Mouse (Mus musculus) small intestine, adult 2 months (tissue): ENCODE results near the gene Chd3. TPM values are rescaled to one million over a fixed set of nuclear protein-coding genes. Genes with fewer than 3 reads are reported as not detected.

Experiments used
- H3K27ac ChIP-seq: fragments of 200-500 bp; 2 replicates; pipeline ENCODE4 v1.5.1; 2012; ENCODE audit warnings: low read depth, low read length, control low read depth, inconsistent platforms; ENCODE audit not compliant: insufficient read depth
- H3K27me3 ChIP-seq: fragments of 200-500 bp; 2 replicates; pipeline ENCODE4 v1.6.1; 2012; ENCODE audit warnings: mild to moderate bottlenecking, moderate library complexity, low read length, inconsistent platforms; ENCODE audit not compliant: control insufficient read depth, insufficient read depth
- H3K36me3 ChIP-seq: fragments of 200-500 bp; 2 replicates; pipeline ENCODE4 v1.6.1; 2012; ENCODE audit warnings: mild to moderate bottlenecking, low read length, control low read depth, inconsistent platforms; ENCODE audit not compliant: control insufficient read depth, insufficient read depth
- H3K4me1 ChIP-seq: fragments of 200-500 bp; 2 replicates; pipeline ENCODE4 v1.6.1; 2012; ENCODE audit warnings: low read length, inconsistent platforms, mixed read lengths; ENCODE audit not compliant: control insufficient read depth, insufficient read depth, insufficient read length
- H3K4me3 ChIP-seq: fragments of 200-500 bp; 2 replicates; pipeline ENCODE4 v1.5.1; 2012; ENCODE audit warnings: low read depth, mild to moderate bottlenecking, control low read depth, inconsistent platforms, low read length, moderate library complexity
- CTCF ChIP-seq: fragments of 200-500 bp; IDR thresholded peaks from 2 replicates; pipeline ENCODE4 v1.5.1; 2012; ENCODE audit warnings: low read depth, mild to moderate bottlenecking, control low read depth, inconsistent platforms, low read length, moderate library complexity, mixed read lengths; ENCODE audit not compliant: insufficient replicate concordance, insufficient read length; ENCODE audit errors: extremely low read depth
- POLR2A ChIP-seq: fragments of 200-500 bp; IDR thresholded peaks from 2 replicates; pipeline ENCODE4 v1.6.1; 2012; ENCODE audit warnings: low read depth, mild to moderate bottlenecking, control low read depth, inconsistent platforms, low read length, moderate library complexity
- WGBS: fragments of 180-500 bp; shearing (Covaris S2); methylation state at CpG from one replicate; pipeline ENCODE4 v1.1.7; 2018; 5-methylcytosine and 5-hydroxymethylcytosine counted together
- polyA plus RNA-seq: library from polyadenylated mRNA; depleted of rRNA; stranded (reverse); fragments of >200 nt; gene quantifications from 2 replicates; pipeline ENCODE4 v1.2.3, GENCODE M21; 2012

The Chd3 gene
- polyA plus RNA-seq, 1 experiment = 240 TPM

GRCm38 (mm10) chr11:69404595-69405396, 35.6 kb upstream of the Chd3 start:
- no peak overlapping the region for H3K4me3 ChIP-seq
- H3K36me3 ChIP-seq = peaks cover 76% of the 10 kb centered on the region

GRCm38 (mm10) chr11:69403691-69404594, 34.7 kb upstream of the Chd3 start:
- Histone ChIP-seq H3K4me1 (peaks cover 15% of the 10 kb centered on the region), H3K27me3 (no peaks in the 10 kb centered on the region), H3K4me3 (no peak overlapping the region), H3K27ac (no peak overlapping the region), H3K36me3 (peaks cover 82% of the 10 kb centered on the region)
- TF ChIP-seq CTCF = no peak
- no peak for TF ChIP-seq POLR2A
- WGBS = 91% methylated on average over 38 of the region's 38 CpGs

More at GRCm38 (mm10) chr11:69404595-69405396, 35.6 kb upstream of the Chd3 start:
- Histone ChIP-seq H3K4me1 (peaks cover 15% of the 10 kb centered on the region), H3K27ac (no peak overlapping the region), H3K27me3 (no peaks in the 10 kb centered on the region)
- WGBS = 91% methylated on average over 24 of the region's 24 CpGs
- TF ChIP-seq CTCF (no peak), POLR2A (no peak)

GRCm38 (mm10) chr11:69401987-69402386, 32.8 kb upstream of the Chd3 start:
- H3K27me3 ChIP-seq = no peaks in the 10 kb centered on the region
- 88% methylated on average over 12 of the region's 12 CpGs for WGBS
- no peak overlapping the region for H3K27ac ChIP-seq
- peaks cover 71% of the 10 kb centered on the region for H3K36me3 ChIP-seq
- no peak for TF ChIP-seq POLR2A
- TF ChIP-seq CTCF = no peak
- H3K4me1 ChIP-seq = peaks cover 4% of the 10 kb centered on the region; the same call in 1 of the 2 replicates
- H3K4me3 ChIP-seq = no peak overlapping the region

GRCm38 (mm10) chr11:69401210-69401637, 32.0 kb upstream of the Chd3 start:
- TF ChIP-seq CTCF (peak; percentile 89; the same call in 1 of the 2 replicates), POLR2A (no peak)
- H3K27ac ChIP-seq = no peak overlapping the region
- peaks cover 5% of the 10 kb centered on the region for H3K4me1 ChIP-seq
- no peak overlapping the region for H3K4me3 ChIP-seq
- 9% methylated on average over 22 of the region's 22 CpGs for WGBS
- no peaks in the 10 kb centered on the region for H3K27me3 ChIP-seq
- H3K36me3 ChIP-seq = peaks cover 63% of the 10 kb centered on the region

GRCm38 (mm10) chr11:69400083-69400850, 31.1 kb upstream of the Chd3 start:
- no peaks in the 10 kb centered on the region for H3K27me3 ChIP-seq
- WGBS = 90% methylated on average over 25 of the region's 25 CpGs
- peak overlapping the region; percentile 14 for H3K4me3 ChIP-seq
- peaks cover 5% of the 10 kb centered on the region for H3K4me1 ChIP-seq
- TF ChIP-seq CTCF = no peak
- TF ChIP-seq POLR2A = no peak
- no peak overlapping the region for H3K27ac ChIP-seq
- peaks cover 54% of the 10 kb centered on the region for H3K36me3 ChIP-seq

GRCm38 (mm10) chr11:69399201-69400082, 30.2 kb upstream of the Chd3 start:
- H3K27me3 ChIP-seq = no peaks in the 10 kb centered on the region
- TF ChIP-seq POLR2A (no peak), CTCF (no peak)

More at GRCm38 (mm10) chr11:69399201-69400082, 30.2 kb upstream of the Chd3 start:
- H3K4me1 ChIP-seq = peaks cover 5% of the 10 kb centered on the region
- peak overlapping the region; percentile 14 for H3K4me3 ChIP-seq
- H3K36me3 ChIP-seq = peaks cover 46% of the 10 kb centered on the region
- no peak overlapping the region for H3K27ac ChIP-seq
- WGBS = 85% methylated on average over 66 of the region's 66 CpGs
